Mouse (Mus musculus): ENCODE results near the gene Car5a.

GRCm38 (mm10) chr8:121970225-121970624 is 25.5 kb upstream of the Car5a start:
- TF ChIP-seq POLR2A (IDR thresholded peaks at IDR 0.05; ENCODE audit: borderline replicate concordance, low read depth, low read length) (no peak), CTCF (IDR thresholded peaks at IDR 0.05; ENCODE audit: low read depth, low read length) (no peak)

Data from bone marrow macrophage, adult 2 months (primary cell).